Mouse (Mus musculus): ENCODE measurements around the gene Efna4.

- TF ChIP-seq CTCF (IDR thresholded peaks at IDR 0.05; ENCODE audit: low read depth, low read length) (no peak), POLR2A (IDR thresholded peaks at IDR 0.05; ENCODE audit: borderline replicate concordance, low read depth, low read length) (no peak)
These were observed 21.6 kb downstream of the Efna4 start for GRCm38 (mm10) chr3:89315930-89316831.
